Mouse (Mus musculus) CH12.LX (cell line): ENCODE data around the gene Col5a1.

Source experiments
- CTCF ChIP-seq, 2 experiments: IDR thresholded peaks in 1 of 2; conservative IDR thresholded peaks in 1 of 2; 2 replicates each; pipeline ENCODE4 v1.5.1; 2011 to 2012; ENCODE audit warnings: low read depth in 2 of 2, low read length in 2 of 2, improper control_type of control experiment in 1 of 2, inconsistent platforms in 1 of 2, mild to moderate bottlenecking in 1 of 2, moderate library complexity in 1 of 2
- EP300 ChIP-seq: IDR thresholded peaks from 2 replicates; pipeline ENCODE4 v1.6.1; 2011; ENCODE audit warnings: low read length, improper control_type of control experiment
- HCFC1 ChIP-seq: IDR thresholded peaks from 2 replicates; pipeline ENCODE4 v1.6.1; 2012; ENCODE audit warnings: low read depth, mild to moderate bottlenecking, inconsistent platforms, low read length, improper control_type of control experiment
- IRF4 ChIP-seq: IDR thresholded peaks from 2 replicates; pipeline ENCODE4 v1.6.1; 2014; ENCODE audit warnings: low read depth, mild to moderate bottlenecking, inconsistent platforms, low read length, improper control_type of control experiment
- JUN ChIP-seq: IDR thresholded peaks from 2 replicates; pipeline ENCODE4 v1.6.1; 2011; ENCODE audit warnings: low read depth, mild to moderate bottlenecking, low read length, improper control_type of control experiment, moderate library complexity; ENCODE audit not compliant: insufficient read depth
- MAFK ChIP-seq: IDR thresholded peaks from 2 replicates; pipeline ENCODE4 v1.6.1; 2011; ENCODE audit warnings: low read length, improper control_type of control experiment; ENCODE audit not compliant: insufficient replicate concordance
- MAX ChIP-seq: IDR thresholded peaks from 2 replicates; pipeline ENCODE4 v1.6.1; 2011; ENCODE audit warnings: low read length, improper control_type of control experiment
- POLR2A ChIP-seq: IDR thresholded peaks from 2 replicates; pipeline ENCODE4 v1.6.1; 2011; ENCODE audit warnings: low read depth, mild to moderate bottlenecking, improper control_type of control experiment, low read length
- ZC3H11A ChIP-seq: IDR thresholded peaks from 2 replicates; pipeline ENCODE4 v1.6.1; 2012; ENCODE audit warnings: low read depth, mild to moderate bottlenecking, inconsistent platforms, low read length, improper control_type of control experiment

DNA sequence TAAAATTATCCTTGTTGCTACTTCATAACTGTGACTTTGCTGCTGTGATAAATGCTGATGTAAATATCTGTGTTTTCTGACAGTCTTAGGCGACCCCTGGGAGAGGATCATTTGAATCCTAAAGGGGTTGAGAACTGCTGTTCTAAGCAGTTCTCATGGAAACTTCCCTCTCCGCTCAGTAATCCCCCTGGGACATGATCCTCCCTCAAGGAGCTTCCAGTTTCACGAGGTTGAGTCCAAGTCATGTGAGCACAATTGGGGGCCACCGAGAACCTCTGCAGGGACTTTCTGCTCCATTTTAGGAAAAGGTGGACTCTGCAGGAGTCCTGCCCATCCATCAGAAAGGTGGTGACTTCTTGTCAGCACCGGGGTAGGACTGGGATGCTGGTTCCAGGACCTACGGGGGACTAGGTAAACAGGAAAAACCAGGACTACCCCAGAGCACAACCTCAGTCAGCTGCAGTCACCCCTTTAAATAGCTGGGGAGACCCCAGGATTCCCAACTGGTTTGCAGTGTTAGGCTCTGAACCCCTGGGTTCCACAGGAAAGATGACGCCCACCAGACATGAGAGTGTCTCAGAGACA is 38.3 kb upstream of the Col5a1 start:
- TF ChIP-seq IRF4: no peak
- no peak for TF ChIP-seq JUN
- no peak for TF ChIP-seq ZC3H11A
- TF ChIP-seq POLR2A: no peak
- no peak for TF ChIP-seq MAX
- no peak for TF ChIP-seq HCFC1
- TF ChIP-seq MAFK: no peak
- TF ChIP-seq EP300: no peak
- no peak for TF ChIP-seq CTCF (conservative IDR thresholded peaks at IDR 0.05 in 1 of 2, IDR thresholded peaks at IDR 0.05 in 1 of 2; ENCODE audit: low read depth in 2 of 2, low read length in 2 of 2)
